Mouse (Mus musculus): Measurements from ENCODE around the gene a.

a gene

GRCm38 (mm10) chr2:154782856-154783650 lies 8.1 kb upstream of the a start:
- DNase-seq (ENCODE audit: low spot score), result no peak

GRCm38 (mm10) chr2:154785284-154785683 lies 5.9 kb upstream of the a start:
- DNase-seq (ENCODE audit: low spot score), result no peak

- no peak for DNase-seq (ENCODE audit: low spot score)
Measured at GRCm38 (mm10) chr2:154786187-154786586, 5.0 kb upstream of the a start.

- DNase-seq (ENCODE audit: low spot score), result no peak
Measured at GRCm38 (mm10) chr2:154786776-154787175, 4.4 kb upstream of the a start.

- DNase-seq (ENCODE audit: low spot score), result no peak
Measured at GRCm38 (mm10) chr2:154789381-154789780, 1.8 kb upstream of the a start.

- no peak for DNase-seq (ENCODE audit: low spot score)
Measured at GRCm38 (mm10) chr2:154789977-154790655, 1.1 kb upstream of the a start.

- peak; percentile 73 for DNase-seq (ENCODE audit: low spot score)
Measured at GRCm38 (mm10) chr2:154791661-154792642, 750 bp downstream of the a start.

GRCm38 (mm10) chr2:154803372-154803771 lies 12.2 kb downstream of the a start:
- no peak for DNase-seq (ENCODE audit: low spot score)

- no peak for DNase-seq (ENCODE audit: low spot score)
Measured at GRCm38 (mm10) chr2:154803845-154804244, 12.6 kb downstream of the a start.

GRCm38 (mm10) chr2:154807689-154808088 lies 16.5 kb downstream of the a start:
- DNase-seq (ENCODE audit: low spot score), result no peak

- DNase-seq (ENCODE audit: low spot score), result no peak
Measured at GRCm38 (mm10) chr2:154809107-154809762, 18.0 kb downstream of the a start.

GRCm38 (mm10) chr2:154810821-154811220 lies 19.6 kb downstream of the a start:
- DNase-seq (ENCODE audit: low spot score), result no peak

GRCm38 (mm10) chr2:154813426-154813825 lies 22.2 kb downstream of the a start:
- no peak for DNase-seq (ENCODE audit: low spot score)

- DNase-seq (ENCODE audit: low spot score), result no peak
Measured at GRCm38 (mm10) chr2:154817089-154817488, 25.9 kb downstream of the a start.

- DNase-seq (ENCODE audit: low spot score), result peak; percentile 30
Measured at GRCm38 (mm10) chr2:154817788-154818187, 26.6 kb downstream of the a start.

- no peak for DNase-seq (ENCODE audit: low spot score)
Measured at GRCm38 (mm10) chr2:154818599-154818998, 27.4 kb downstream of the a start.

GRCm38 (mm10) chr2:154820346-154820745 lies 29.1 kb downstream of the a start:
- DNase-seq (ENCODE audit: low spot score), result no peak

- no peak for DNase-seq (ENCODE audit: low spot score)
Measured at GRCm38 (mm10) chr2:154826054-154826538, 34.9 kb downstream of the a start.

GRCm38 (mm10) chr2:154827521-154827920 lies 36.3 kb downstream of the a start:
- no peak for DNase-seq (ENCODE audit: low spot score)

- DNase-seq (ENCODE audit: low spot score), result no peak
Measured at GRCm38 (mm10) chr2:154832471-154832870, 41.3 kb downstream of the a start.

GRCm38 (mm10) chr2:154834149-154834865 lies 43.1 kb downstream of the a start:
- no peak for DNase-seq (ENCODE audit: low spot score)

All from embryo, embryonic 10 days (tissue).